Mouse (Mus musculus): ENCODE measurements around the gene Mis12. TPM values are rescaled to one million over a fixed set of nuclear protein-coding genes. Genes with fewer than 3 reads are reported as not detected.

Gene Mis12
- total and polyA plus RNA-seq, 2 experiments from 2014 or later: 7.6 to 12.7 TPM

DNA sequence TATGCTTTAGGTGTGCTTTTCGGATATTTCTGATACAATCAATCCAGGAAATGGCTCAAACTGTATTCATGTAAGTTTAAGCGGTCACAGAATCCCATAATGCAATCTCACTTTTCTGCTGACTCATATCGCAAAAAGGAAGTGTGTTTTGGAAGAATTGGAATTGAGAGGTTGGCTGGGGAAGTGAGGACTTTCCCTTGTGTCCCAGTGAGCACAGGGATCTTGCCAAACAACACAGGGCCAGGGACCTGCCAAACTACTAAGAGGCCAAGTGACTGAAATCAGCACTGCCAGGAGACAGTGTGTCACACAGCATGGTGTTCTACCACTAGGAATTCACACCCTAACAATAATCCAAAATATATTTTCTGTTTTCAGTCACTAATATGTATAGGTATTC, 11.1 kb upstream of the Mis12 start:
- no peak for TF ChIP-seq CTCF (IDR thresholded peaks at IDR 0.05)
- Histone ChIP-seq H3K4me1 (ENCODE audit: insufficient read depth, low read length) (peaks cover under 1% of the 10 kb centered on the region; the same call in 1 of the 2 replicates), H3K9ac (replicated peaks; ENCODE audit: low read length, poor library complexity, severe bottlenecking) (no peak overlapping the region), H3K36me3 (ENCODE audit: insufficient read depth, low read length) (peaks cover 14% of the 10 kb centered on the region), H3K27ac (ENCODE audit: low read depth, low read length) (no peak overlapping the region), H3K4me3 (ENCODE audit: low read depth, low read length) (no peak overlapping the region), H3K27me3 (ENCODE audit: insufficient read depth, low read length) (no peaks in the 10 kb centered on the region), H3K9me3 (ENCODE audit: low read length) (no peaks in the 10 kb centered on the region), H3K4me2 (ENCODE audit: low read depth, low read length, poor library complexity, severe bottlenecking) (no peak overlapping the region)
- 95% methylated on average over 3 of the region's 3 CpGs for WGBS
- DNase-seq (ENCODE audit: low spot score): no peak
- ATAC-seq (ENCODE audit: low FRiP score): no peak

DNA sequence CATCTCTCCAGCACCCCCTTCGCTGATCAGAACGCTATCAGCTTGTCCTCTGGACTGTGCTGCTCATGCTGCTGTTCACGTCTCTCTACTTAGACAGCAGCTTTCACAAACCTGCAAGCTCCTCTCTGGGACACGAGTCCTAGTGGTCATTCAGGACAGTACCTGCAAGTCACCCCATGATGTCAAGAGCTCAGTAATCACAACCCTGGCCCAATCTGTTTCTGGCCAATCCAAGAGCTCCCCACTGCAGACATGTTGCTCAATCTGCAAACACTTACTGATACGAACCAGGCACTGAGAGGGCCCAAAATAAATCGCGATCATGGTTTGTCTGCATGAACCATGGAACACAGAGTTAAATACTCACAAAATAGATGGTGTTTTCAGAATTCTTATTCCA, 6.7 kb upstream of the Mis12 start:
- Histone ChIP-seq H3K36me3 (ENCODE audit: insufficient read depth, low read length) (peaks cover 16% of the 10 kb centered on the region), H3K4me3 (ENCODE audit: low read depth, low read length) (no peak overlapping the region), H3K4me2 (ENCODE audit: low read depth, low read length, poor library complexity, severe bottlenecking) (no peak overlapping the region), H3K9ac (replicated peaks; ENCODE audit: low read length, poor library complexity, severe bottlenecking) (no peak overlapping the region), H3K9me3 (ENCODE audit: low read length) (no peaks in the 10 kb centered on the region), H3K4me1 (ENCODE audit: insufficient read depth, low read length) (no peaks in the 10 kb centered on the region), H3K27me3 (ENCODE audit: insufficient read depth, low read length) (no peaks in the 10 kb centered on the region), H3K27ac (ENCODE audit: low read depth, low read length) (no peak overlapping the region)
- 95% methylated on average over 7 of the region's 7 CpGs for WGBS
- ATAC-seq (ENCODE audit: low FRiP score) (no peak), DNase-seq (ENCODE audit: low spot score) (no peak)
- no peak for TF ChIP-seq CTCF (IDR thresholded peaks at IDR 0.05)

DNA sequence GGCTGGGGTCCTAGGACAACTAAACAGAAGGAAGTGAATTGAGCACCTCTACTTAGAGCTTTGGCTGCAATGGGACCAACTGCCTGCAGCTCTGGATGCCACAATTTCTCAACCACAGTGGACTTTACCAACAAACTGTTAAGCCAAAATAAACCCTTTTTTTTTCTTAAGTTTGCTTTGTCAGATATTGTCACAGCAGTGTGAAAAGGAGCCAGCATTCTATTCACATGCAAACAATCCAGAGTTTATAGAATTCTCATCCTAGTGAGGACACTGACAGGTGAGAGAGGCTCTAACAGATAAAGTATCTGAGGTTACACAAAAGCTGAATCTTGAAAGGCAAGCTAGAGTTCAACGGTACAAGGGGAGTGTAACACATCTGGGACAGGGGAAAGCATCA, 2.4 kb upstream of the Mis12 start:
- DNase-seq (ENCODE audit: low spot score) (no peak), ATAC-seq (ENCODE audit: low FRiP score) (no peak)
- Histone ChIP-seq H3K9me3 (ENCODE audit: low read length) (no peaks in the 10 kb centered on the region), H3K4me3 (ENCODE audit: low read depth, low read length) (no peak overlapping the region), H3K27me3 (ENCODE audit: insufficient read depth, low read length) (no peaks in the 10 kb centered on the region), H3K27ac (ENCODE audit: low read depth, low read length) (no peak overlapping the region), H3K4me1 (ENCODE audit: insufficient read depth, low read length) (peaks cover 8% of the 10 kb centered on the region), H3K9ac (replicated peaks; ENCODE audit: low read length, poor library complexity, severe bottlenecking) (no peak overlapping the region), H3K36me3 (ENCODE audit: insufficient read depth, low read length) (peaks cover 5% of the 10 kb centered on the region; the same call in 1 of the 2 replicates), H3K4me2 (ENCODE audit: low read depth, low read length, poor library complexity, severe bottlenecking) (no peak overlapping the region)
- 89% methylated on average over 1 of the region's 1 CpGs for WGBS
- TF ChIP-seq CTCF (IDR thresholded peaks at IDR 0.05): no peak

DNA sequence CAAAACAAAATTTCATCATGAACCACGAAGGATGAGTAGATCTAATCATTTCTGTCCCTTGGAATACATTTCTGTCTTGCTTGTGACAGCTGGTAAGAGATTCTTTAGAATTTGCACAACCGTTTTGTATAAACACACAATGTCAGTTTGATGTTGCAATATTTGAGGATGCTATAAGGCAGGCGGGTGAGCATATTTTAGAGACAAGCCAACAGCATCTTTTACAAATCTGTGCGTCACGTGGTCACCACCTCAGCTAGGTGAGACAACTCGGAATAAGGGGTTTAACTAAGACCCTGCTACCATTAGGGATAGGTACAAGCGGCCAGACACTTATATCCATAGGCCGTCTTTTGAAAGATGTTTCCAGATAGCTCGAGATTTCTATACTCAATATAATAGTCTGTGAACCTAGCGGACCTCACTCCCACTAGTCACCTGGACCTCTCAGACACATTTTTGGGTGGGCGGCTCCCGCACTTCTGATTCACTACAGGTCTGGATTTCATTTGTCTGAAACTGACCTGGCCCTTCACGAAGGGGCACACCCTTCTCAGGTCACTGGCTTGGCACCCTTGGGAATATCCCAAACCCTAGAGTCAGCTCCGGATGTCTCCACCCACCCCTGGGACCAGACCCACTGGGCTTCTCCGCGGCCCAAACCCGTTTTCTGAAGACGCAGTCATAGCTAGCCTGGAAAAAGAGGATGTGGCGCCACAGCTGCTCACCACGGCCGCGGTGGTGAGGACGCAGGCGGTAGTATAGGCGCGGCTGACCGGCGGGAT, 803 bp upstream of the Mis12 start:
- Histone ChIP-seq H3K4me1 (ENCODE audit: insufficient read depth, low read length) (peaks cover 8% of the 10 kb centered on the region), H3K9me3 (ENCODE audit: low read length) (no peaks in the 10 kb centered on the region), H3K4me2 (ENCODE audit: low read depth, low read length, poor library complexity, severe bottlenecking) (peak overlapping the region; percentile 80), H3K27me3 (ENCODE audit: insufficient read depth, low read length) (no peaks in the 10 kb centered on the region), H3K4me3 (ENCODE audit: low read depth, low read length) (peak overlapping the region; percentile 91), H3K36me3 (ENCODE audit: insufficient read depth, low read length) (peaks cover 5% of the 10 kb centered on the region; the same call in 1 of the 2 replicates), H3K9ac (replicated peaks; ENCODE audit: low read length, poor library complexity, severe bottlenecking) (peak overlapping the region; percentile 93), H3K27ac (ENCODE audit: low read depth, low read length) (peak overlapping the region; percentile 87)
- no peak for TF ChIP-seq CTCF (IDR thresholded peaks at IDR 0.05)
- WGBS: 7% methylated on average over 22 of the region's 28 CpGs
- peak; percentile 27; the same call in 1 of the 2 replicates for ATAC-seq (ENCODE audit: low FRiP score)
- no peak for DNase-seq (ENCODE audit: low spot score)

DNA sequence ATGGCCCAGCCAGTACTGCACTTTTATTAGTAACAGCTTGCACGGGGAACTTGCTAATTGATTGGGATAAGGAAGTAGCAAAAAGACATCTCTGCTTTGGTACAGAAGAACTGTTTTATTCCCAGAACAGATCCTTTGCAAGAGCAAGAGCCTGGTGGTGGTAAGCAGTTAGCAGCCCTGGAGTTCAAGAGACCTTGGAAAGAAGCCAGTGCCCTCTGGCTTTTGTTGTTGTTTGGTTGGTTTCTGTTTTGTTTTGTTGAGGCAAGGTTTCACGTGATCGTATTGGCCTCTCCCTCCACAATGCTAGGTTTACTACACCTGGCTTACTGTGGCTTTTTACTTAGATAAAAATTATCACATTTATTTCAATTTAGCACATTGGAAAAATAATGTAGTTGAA, 8.9 kb downstream of the Mis12 start:
- TF ChIP-seq CTCF (IDR thresholded peaks at IDR 0.05): no peak
- Histone ChIP-seq H3K27me3 (ENCODE audit: insufficient read depth, low read length) (no peaks in the 10 kb centered on the region), H3K4me3 (ENCODE audit: low read depth, low read length) (no peak overlapping the region), H3K9ac (replicated peaks; ENCODE audit: low read length, poor library complexity, severe bottlenecking) (no peak overlapping the region), H3K4me1 (ENCODE audit: insufficient read depth, low read length) (peaks cover 8% of the 10 kb centered on the region; the same call in 1 of the 2 replicates), H3K36me3 (ENCODE audit: insufficient read depth, low read length) (peaks cover 17% of the 10 kb centered on the region; the same call in 1 of the 2 replicates), H3K27ac (ENCODE audit: low read depth, low read length) (no peak overlapping the region), H3K4me2 (ENCODE audit: low read depth, low read length, poor library complexity, severe bottlenecking) (no peak overlapping the region), H3K9me3 (ENCODE audit: low read length) (no peaks in the 10 kb centered on the region)
- DNase-seq (ENCODE audit: low spot score) (no peak), ATAC-seq (ENCODE audit: low FRiP score) (no peak)
- WGBS: 83% methylated on average over 3 of the region's 3 CpGs

DNA sequence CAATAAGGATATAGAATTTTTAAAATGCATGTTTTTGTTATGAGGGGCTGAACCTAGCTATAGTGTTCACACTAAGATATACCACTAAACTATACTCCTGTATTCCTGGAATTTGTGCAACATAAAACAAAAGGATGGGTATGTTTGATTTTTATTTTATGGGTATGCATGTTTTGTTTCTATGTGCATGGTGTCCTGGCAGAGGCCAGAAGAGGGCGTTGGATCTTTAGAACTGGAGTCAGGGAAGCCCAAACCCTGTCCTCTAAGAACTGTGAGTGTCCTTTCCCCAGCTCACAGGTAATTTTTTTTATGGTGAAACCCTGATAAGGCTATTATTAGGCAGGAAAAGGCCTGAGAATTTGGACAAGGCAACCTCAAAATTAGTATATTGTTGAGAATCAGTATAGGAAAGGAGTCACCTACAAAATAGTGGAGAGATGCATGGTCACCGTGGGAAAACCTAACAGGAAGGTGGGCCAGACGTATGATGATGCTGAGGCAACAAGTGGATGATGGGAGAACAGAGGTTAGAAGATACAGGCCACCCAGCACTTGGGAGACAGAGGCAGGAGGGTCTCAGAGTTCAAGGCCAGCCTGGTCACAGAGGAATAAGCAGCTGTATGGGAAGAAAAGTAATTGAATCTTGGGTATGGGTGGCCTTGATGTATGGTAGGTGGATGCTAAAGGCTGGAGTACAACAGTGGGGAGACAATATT, 10.2 kb downstream of the Mis12 start:
- DNase-seq (ENCODE audit: low spot score) (no peak), ATAC-seq (ENCODE audit: low FRiP score) (no peak)
- 76% methylated on average over 3 of the region's 3 CpGs for WGBS
- Histone ChIP-seq H3K27me3 (ENCODE audit: insufficient read depth, low read length) (no peaks in the 10 kb centered on the region), H3K4me3 (ENCODE audit: low read depth, low read length) (no peak overlapping the region), H3K27ac (ENCODE audit: low read depth, low read length) (no peak overlapping the region), H3K9ac (replicated peaks; ENCODE audit: low read length, poor library complexity, severe bottlenecking) (no peak overlapping the region), H3K4me2 (ENCODE audit: low read depth, low read length, poor library complexity, severe bottlenecking) (no peak overlapping the region), H3K9me3 (ENCODE audit: low read length) (no peaks in the 10 kb centered on the region), H3K36me3 (ENCODE audit: insufficient read depth, low read length) (peaks cover 17% of the 10 kb centered on the region; the same call in 1 of the 2 replicates), H3K4me1 (ENCODE audit: insufficient read depth, low read length) (peaks cover 8% of the 10 kb centered on the region; the same call in 1 of the 2 replicates)
- peak; percentile 56 for TF ChIP-seq CTCF (IDR thresholded peaks at IDR 0.05)

Measured in midbrain, postnatal 0 days (tissue).